Mouse (Mus musculus) brain, embryonic 14.5 days (tissue): ENCODE results near the gene Aven. TPM values are rescaled to one million over a fixed set of nuclear protein-coding genes. Genes with fewer than 3 reads are reported as not detected.
"Not testable (repeated sequence)": the region's sequence is repeated elsewhere in the genome, so short reads cannot be mapped to it uniquely, and the experiment has no call there.

Experiments used
- DNase-seq: peaks from one replicate; pipeline ENCODE4 v3.0.0-alpha.2; 2011; ENCODE audit warnings: low read depth
- CTCF ChIP-seq: fragments of 200-500 bp; IDR thresholded peaks from 2 replicates; pipeline ENCODE4 v1.5.1; 2012; ENCODE audit warnings: inconsistent platforms, mild to moderate bottlenecking, moderate library complexity, borderline replicate concordance; ENCODE audit not compliant: insufficient read depth, insufficient read length; ENCODE audit errors: extremely low read depth
- POLR2A ChIP-seq: fragments of 200-500 bp; IDR thresholded peaks from 2 replicates; pipeline ENCODE4 v1.6.1; 2012; ENCODE audit warnings: mild to moderate bottlenecking, inconsistent platforms, borderline replicate concordance; ENCODE audit not compliant: poor library complexity, insufficient read depth, insufficient read length, severe bottlenecking; ENCODE audit errors: extremely low read depth
- polyA plus RNA-seq: library from polyadenylated mRNA; depleted of rRNA; stranded (reverse); fragments of >200 nt; gene quantifications from 2 replicates; pipeline ENCODE4 v1.2.3, GENCODE M21; 2012; rRNA removed

Aven gene
- polyA plus RNA-seq: 6.5 and 7.2 TPM in 2 replicates

- TF ChIP-seq POLR2A (peak; percentile 93), CTCF (no peak)
- DNase-seq: peak; percentile 92
Measured at GRCm38 (mm10) chr2:112492856-112493538, at the start of gene Aven. Gene Aven (plus strand): TSS chr2:112492964.

GRCm38 (mm10) chr2:112443491-112443890, 49.3 kb upstream of the Aven start:
- no peak for TF ChIP-seq CTCF
- no peak for TF ChIP-seq POLR2A
- DNase-seq: no peak

GRCm38 (mm10) chr2:112445511-112445910, 47.3 kb upstream of the Aven start:
- no peak for TF ChIP-seq CTCF
- no peak for TF ChIP-seq POLR2A

GRCm38 (mm10) chr2:112448046-112448445, 44.7 kb upstream of the Aven start:
- not testable (repeated sequence) for DNase-seq

More at GRCm38 (mm10) chr2:112445511-112445910, 47.3 kb upstream of the Aven start:
- no peak for DNase-seq

GRCm38 (mm10) chr2:112448510-112449059, 44.2 kb upstream of the Aven start:
- TF ChIP-seq POLR2A (no peak), CTCF (no peak)
- DNase-seq: no peak

- peak; percentile 13 for DNase-seq
- TF ChIP-seq CTCF: peak; percentile 43; the same call in 1 of the 2 replicates
- TF ChIP-seq POLR2A: no peak
Measured at GRCm38 (mm10) chr2:112449597-112450296, 43.0 kb upstream of the Aven start.

GRCm38 (mm10) chr2:112452513-112452912, 40.3 kb upstream of the Aven start:
- DNase-seq: not testable (repeated sequence)

- no peak for DNase-seq
- no peak for TF ChIP-seq POLR2A
- TF ChIP-seq CTCF: no peak
Measured at GRCm38 (mm10) chr2:112454125-112454861, 38.5 kb upstream of the Aven start.

GRCm38 (mm10) chr2:112454862-112455564, 37.8 kb upstream of the Aven start, which contains the start of gene Emc7:
Gene Emc7 (plus strand): TSS chr2:112454997.
- peak; percentile 99 for DNase-seq
- TF ChIP-seq POLR2A: peak; percentile 73; the same call in 1 of the 2 replicates
- no peak for TF ChIP-seq CTCF

GRCm38 (mm10) chr2:112460557-112460956, 32.2 kb upstream of the Aven start:
- no peak for TF ChIP-seq CTCF
- TF ChIP-seq POLR2A: no peak

GRCm38 (mm10) chr2:112469542-112469941, 23.2 kb upstream of the Aven start:
- DNase-seq: no peak
- TF ChIP-seq POLR2A (no peak), CTCF (no peak)

More at GRCm38 (mm10) chr2:112460557-112460956, 32.2 kb upstream of the Aven start:
- DNase-seq: no peak
